In the genomic region with DNA sequence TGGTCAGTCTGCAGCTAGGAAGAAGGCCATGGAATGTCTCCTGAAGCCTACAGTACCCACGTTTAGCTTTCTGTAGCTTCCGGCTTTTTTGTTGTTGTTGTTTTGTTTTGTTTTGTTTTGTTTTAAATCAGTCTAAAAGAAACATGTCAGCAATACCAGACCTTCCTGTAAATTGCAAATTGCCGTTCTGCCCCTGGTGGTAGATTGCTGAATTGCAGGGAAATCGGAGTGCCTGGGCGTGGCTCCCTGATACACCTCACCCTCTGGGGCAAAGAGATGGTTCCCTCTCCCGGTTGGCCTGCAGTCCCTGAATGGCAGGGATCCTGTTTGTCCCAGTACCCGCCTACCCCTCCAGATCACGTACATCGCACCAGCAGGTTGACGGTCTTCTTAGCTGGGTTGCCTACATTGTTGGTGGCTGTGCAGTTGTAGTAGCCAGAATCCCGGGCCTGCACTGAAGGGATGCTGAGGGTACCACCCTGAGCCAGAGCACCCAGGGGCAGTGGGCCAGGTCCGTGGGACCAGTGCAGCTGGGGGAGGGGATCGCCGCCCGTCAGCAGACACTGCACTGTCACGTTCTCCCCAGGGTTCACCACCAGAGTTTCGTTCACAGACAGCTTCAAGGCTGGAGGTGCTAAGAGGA, we compare ENCODE assay signal across 9 mouse cellular contexts.
DNase-seq lines count a peak whose midpoint lies in the region; TF ChIP-seq lines count a peak whose summit lies in the region.
"Had no signal": no experiment of that assay in that cellular context is flagged by ENCODE, and none has a peak within 500 bp of the region (broad histone marks: within the 10 kb centered on the region; RNA-seq: fewer than 3 reads in every experiment).

No protein-coding gene starts in this region.

- H3K4me2 ChIP-seq in CH12.LX (ENCODE audit: insufficient read depth, low read depth, poor library complexity, severe bottlenecking): no peak overlapping the region
- H3K4me2 ChIP-seq: limb, embryonic 13.5 days had no signal

- peak; percentile 68 for DNase-seq in CH12.LX (ENCODE audit: extremely low read depth)
- peak; percentile 63 for DNase-seq in WW6 (ENCODE audit: low read depth, low spot score)
- DNase-seq in heart, postnatal 14 days: peak; percentile 68 to 86
- DNase-seq in layer of hippocampus, postnatal 10 days (ENCODE audit: low spot score in 2 of 2): peak; percentile 84 to 86
- DNase-seq in lung, postnatal 25 days (ENCODE audit: low spot score): peak; percentile 59
- peak; percentile 57 to 79 for DNase-seq in right cerebral cortex, postnatal 10 days (ENCODE audit: low spot score in 2 of 2)
- peak; percentile 56 to 62 for DNase-seq in urinary bladder, postnatal 36 days (ENCODE audit: low spot score in 2 of 2)

- dilution Hi-C loops in CH12.LX (cut with MboI; ENCODE audit: extremely low pct_ligation_motif_present, extremely low pct_unique_long_range_greater_than_20kb, low sequenced_read_pairs): no loop called here

- TF ChIP-seq EP300 in CH12.LX (IDR thresholded peaks at IDR 0.05; ENCODE audit: low read length): no peak

- peak; percentile 39 for TF ChIP-seq RAD21 in CH12.LX (IDR thresholded peaks at IDR 0.05; ENCODE audit: low read depth, low read length)

- H3K27me3 ChIP-seq in CH12.LX (replicated peaks): peaks cover 12% of the 10 kb centered on the region

- intact Hi-C loops in heart, postnatal 14 days (cut with DNase I): loop anchor here (5.0 kb wide), 1 partner anchor 52 kb away; no protein-coding TSS in a partner anchor

- in situ Hi-C loops in CH12.LX (cut with MboI; ENCODE audit: low pct_ligation_motif_present, low pct_unique_long_range_greater_than_20kb, low sequenced_read_pairs): no loop called here

- H3K4me3 ChIP-seq in CH12.LX (replicated peaks in 1 of 3; ENCODE audit: low read depth in 2 of 3, low read length in 2 of 3, poor library complexity in 1 of 3): no peak overlapping the region
- no peak overlapping the region for H3K4me3 ChIP-seq in cortical plate, adult 2 months (ENCODE audit: insufficient read depth, low read length)
- H3K4me3 ChIP-seq: limb, embryonic 13.5 days had no signal

- TF ChIP-seq CTCF in CH12.LX (conservative IDR thresholded peaks at IDR 0.05 in 1 of 2, IDR thresholded peaks at IDR 0.05 in 1 of 2; ENCODE audit: low read depth in 2 of 2, low read length in 2 of 2): peak; percentile 72 to 76
- peak; percentile 80 for TF ChIP-seq CTCF in cortical plate, adult 2 months (IDR thresholded peaks at IDR 0.05; ENCODE audit: extremely low read depth, insufficient read depth, low read length)

- peaks cover 3% of the 10 kb centered on the region for H3K9me3 ChIP-seq in CH12.LX (replicated peaks; ENCODE audit: low read length)
- H3K9me3 ChIP-seq: limb, embryonic 13.5 days had no signal

- peaks cover 3 to 5% of the 10 kb centered on the region in 2 experiments for H3K4me1 ChIP-seq in CH12.LX (ENCODE audit: control insufficient read depth in 1 of 2, insufficient read depth in 2 of 2)
- H3K4me1 ChIP-seq in cortical plate, adult 2 months (ENCODE audit: control insufficient read depth, insufficient read depth, low read length): no peaks in the 10 kb centered on the region

- no peak overlapping the region for H3K9ac ChIP-seq in CH12.LX (ENCODE audit: insufficient read depth, low read depth)
- H3K9ac ChIP-seq: limb, embryonic 13.5 days had no signal

- no peak overlapping the region for H3K27ac ChIP-seq in CH12.LX (ENCODE audit: insufficient read depth, low read depth)
- no peak overlapping the region for H3K27ac ChIP-seq in cortical plate, adult 2 months (ENCODE audit: insufficient read depth, low read length)
- H3K27ac ChIP-seq: limb, embryonic 13.5 days had no signal

- no peaks in the 10 kb centered on the region for H3K36me3 ChIP-seq in CH12.LX (replicated peaks in 1 of 2; ENCODE audit: control insufficient read depth in 1 of 2, insufficient read depth in 1 of 2, low read length in 1 of 2)
- H3K36me3 ChIP-seq: limb, embryonic 13.5 days had no signal

- H3K79me2 ChIP-seq in CH12.LX (replicated peaks; ENCODE audit: control insufficient read depth, extremely low read depth, insufficient read depth, poor library complexity, severe bottlenecking): no peaks in the 10 kb centered on the region

- TF ChIP-seq POLR2A in CH12.LX (IDR thresholded peaks at IDR 0.05; ENCODE audit: low read depth, low read length): no peak
- TF ChIP-seq POLR2A in cortical plate, adult 2 months (IDR thresholded peaks at IDR 0.05; ENCODE audit: extremely low read depth, insufficient read depth, low read length): no peak

TF ChIP-seq in CH12.LX, 34 proteins besides CTCF, POLR2A, EP300 and RAD21:
- no peak for TF ChIP-seq CHD1 (IDR thresholded peaks at IDR 0.05; ENCODE audit: low read depth, low read length)
- TF ChIP-seq RCOR1 (conservative IDR thresholded peaks at IDR 0.05; ENCODE audit: low read depth, low read length): no peak
- TF ChIP-seq MAFK (IDR thresholded peaks at IDR 0.05; ENCODE audit: insufficient replicate concordance, low read length): 0 out of 2 replicates have a peak, but pooled peaks have one; percentile 51
- TF ChIP-seq KAT2A (IDR thresholded peaks at IDR 0.05; ENCODE audit: insufficient replicate concordance, low read length): no peak
- TF ChIP-seq MAZ (IDR thresholded peaks at IDR 0.05; ENCODE audit: low read depth, low read length): no peak
- no peak for TF ChIP-seq CHD2 (IDR thresholded peaks at IDR 0.05; ENCODE audit: low read length)
- TF ChIP-seq ELF1 (IDR thresholded peaks at IDR 0.05; ENCODE audit: low read depth, low read length): peak; percentile 30; the same call in 1 of the 2 replicates
- TF ChIP-seq IRF4 (IDR thresholded peaks at IDR 0.05; ENCODE audit: low read depth, low read length): no peak
- no peak for TF ChIP-seq E2F4 (IDR thresholded peaks at IDR 0.05; ENCODE audit: insufficient replicate concordance, low read depth, low read length)
- TF ChIP-seq SMC3 (IDR thresholded peaks at IDR 0.05; ENCODE audit: low read depth, low read length): peak; percentile 22
- no peak for TF ChIP-seq BHLHE40 (IDR thresholded peaks at IDR 0.05; ENCODE audit: low read depth, low read length)
- no peak for TF ChIP-seq POLR2AphosphoS2 (IDR thresholded peaks at IDR 0.05; ENCODE audit: low read depth, low read length)
- no peak for TF ChIP-seq MEF2A (IDR thresholded peaks at IDR 0.05; ENCODE audit: borderline replicate concordance, low read depth, low read length)
- TF ChIP-seq HCFC1 (IDR thresholded peaks at IDR 0.05; ENCODE audit: low read depth, low read length): no peak
- no peak for TF ChIP-seq MYC (IDR thresholded peaks at IDR 0.05; ENCODE audit: low read depth, low read length)
- no peak for TF ChIP-seq ZMIZ1 (IDR thresholded peaks at IDR 0.05; ENCODE audit: low read depth, low read length)
TF ChIP-seq in CH12.LX: peak in this region for 3.
